Mouse (Mus musculus) induced T-regulatory cell, adult 2 months (primary cell): ENCODE data around the gene Nthl1.

ENCODE experiments used
- DNase-seq: peaks from one replicate; pipeline ENCODE4 v3.0.0-alpha.2; 2012; ENCODE audit warnings: low read depth

The Nthl1 gene

GRCm38 (mm10) chr17:24628646-24629045 lies 3.8 kb upstream of the Nthl1 start:
- peak; percentile 82 for DNase-seq

- DNase-seq: no peak
These were observed 2.4 kb upstream of the Nthl1 start for GRCm38 (mm10) chr17:24630072-24630471.

- DNase-seq: no peak
These were observed 451 bp downstream of the Nthl1 start for GRCm38 (mm10) chr17:24632813-24633449.

GRCm38 (mm10) chr17:24633831-24634230 lies 1.4 kb downstream of the Nthl1 start:
- DNase-seq: no peak

- DNase-seq: no peak
These were observed 2.5 kb downstream of the Nthl1 start for GRCm38 (mm10) chr17:24635024-24635423.

- DNase-seq: no peak
These were observed 3.2 kb downstream of the Nthl1 start for GRCm38 (mm10) chr17:24635694-24636093.

- no peak for DNase-seq
These were observed 4.5 kb downstream of the Nthl1 start for GRCm38 (mm10) chr17:24636781-24637481.

GRCm38 (mm10) chr17:24638214-24638613 lies 5.7 kb downstream of the Nthl1 start:
- no peak for DNase-seq

- DNase-seq: no peak
These were observed 6.4 kb downstream of the Nthl1 start for GRCm38 (mm10) chr17:24638840-24639239.

- no peak for DNase-seq
These were observed 7.1 kb downstream of the Nthl1 start for GRCm38 (mm10) chr17:24639571-24639988.

GRCm38 (mm10) chr17:24640119-24640518 lies 7.6 kb downstream of the Nthl1 start:
- DNase-seq: no peak

- DNase-seq: no peak
These were observed 8.1 kb downstream of the Nthl1 start for GRCm38 (mm10) chr17:24640581-24640980.

GRCm38 (mm10) chr17:24641944-24642343 lies 9.5 kb downstream of the Nthl1 start:
- no peak for DNase-seq

GRCm38 (mm10) chr17:24642791-24643343 lies 10.4 kb downstream of the Nthl1 start:
- no peak for DNase-seq

GRCm38 (mm10) chr17:24644030-24644715 lies 11.7 kb downstream of the Nthl1 start:
- DNase-seq: no peak

GRCm38 (mm10) chr17:24644875-24645721 lies 12.6 kb downstream of the Nthl1 start:
- no peak for DNase-seq

- no peak for DNase-seq
These were observed 13.4 kb downstream of the Nthl1 start for GRCm38 (mm10) chr17:24645916-24646315.

- DNase-seq: no peak
These were observed 13.9 kb downstream of the Nthl1 start for GRCm38 (mm10) chr17:24646381-24646780.

- no peak for DNase-seq
These were observed 15.0 kb downstream of the Nthl1 start for GRCm38 (mm10) chr17:24647493-24647892.

- DNase-seq: no peak
These were observed 16.4 kb downstream of the Nthl1 start for GRCm38 (mm10) chr17:24648731-24649377.

GRCm38 (mm10) chr17:24649581-24650069 lies 17.1 kb downstream of the Nthl1 start:
- peak; percentile 34 for DNase-seq
